8 mouse cellular contexts compared by ENCODE assay signal in genomic region chr11:61619356-61619755, GRCm38 (mm10). TPM values are rescaled to one million over a fixed set of nuclear protein-coding genes. Genes with fewer than 3 reads are reported as not detected.
A peak's percentile ranks its signal among the peaks of the same experiment; 100 is the strongest.
DNase-seq lines count a peak whose midpoint lies in the region; ATAC-seq and TF ChIP-seq lines count a peak whose summit lies in the region.

No protein-coding gene starts in this region.

- H3K36me3 ChIP-seq in lung, embryonic 16.5 days (ENCODE audit: control insufficient read depth, insufficient read depth, low read length), result no peaks in the 10 kb centered on the region
- H3K36me3 ChIP-seq in forebrain, embryonic 14.5 days (ENCODE audit: control insufficient read depth, insufficient read depth, low read length), result no peaks in the 10 kb centered on the region
- no peaks in the 10 kb centered on the region for H3K36me3 ChIP-seq in limb, embryonic 12.5 days
- no peaks in the 10 kb centered on the region for H3K36me3 ChIP-seq in small intestine, adult 2 months (ENCODE audit: control insufficient read depth, insufficient read depth, low read length)

- H3K27ac ChIP-seq in lung, embryonic 16.5 days (ENCODE audit: low read length), result peak overlapping the region; percentile 35; the same call in 1 of the 2 replicates
- H3K27ac ChIP-seq in forebrain, embryonic 14.5 days (ENCODE audit: low read depth, low read length), result no peak overlapping the region
- no peak overlapping the region for H3K27ac ChIP-seq in limb, embryonic 12.5 days
- H3K27ac ChIP-seq in small intestine, adult 2 months (ENCODE audit: insufficient read depth, low read depth, low read length), result peak overlapping the region; percentile 65

- H3K27me3 ChIP-seq in lung, embryonic 16.5 days (ENCODE audit: control insufficient read depth, insufficient read depth, low read depth, low read length), result no peaks in the 10 kb centered on the region
- H3K27me3 ChIP-seq in forebrain, embryonic 14.5 days (replicated peaks; ENCODE audit: control insufficient read depth, insufficient read depth, low read length), result no peaks in the 10 kb centered on the region
- no peaks in the 10 kb centered on the region; the same call in 1 of the 2 replicates for H3K27me3 ChIP-seq in limb, embryonic 12.5 days
- H3K27me3 ChIP-seq in small intestine, adult 2 months (ENCODE audit: control insufficient read depth, insufficient read depth, low read length), result no peaks in the 10 kb centered on the region

- TF ChIP-seq CTCF in small intestine, adult 2 months (IDR thresholded peaks at IDR 0.05; ENCODE audit: extremely low read depth, insufficient read length, insufficient replicate concordance, low read depth, low read length), result no peak

- no peak for ATAC-seq in lung, embryonic 16.5 days (ENCODE audit: low read depth)
- ATAC-seq in forebrain, embryonic 14.5 days, result no peak
- no peak for ATAC-seq in limb, embryonic 12.5 days (ENCODE audit: insufficient number of reproducible peaks, insufficient read depth, low FRiP score, low TSS enrichment, low read depth)

- no peak for TF ChIP-seq POLR2A in small intestine, adult 2 months (IDR thresholded peaks at IDR 0.05; ENCODE audit: low read depth, low read length)

- 8% methylated on average over 6 of the region's 6 CpGs for WGBS in lung, embryonic 16.5 days
- WGBS in forebrain, embryonic 14.5 days, result 16% methylated on average over 6 of the region's 6 CpGs
- WGBS in limb, embryonic 12.5 days, result 18% methylated on average over 6 of the region's 6 CpGs
- 14% methylated on average over 6 of the region's 6 CpGs for WGBS in small intestine, adult 2 months

- no peak for DNase-seq in lung, adult 18-20 months
- DNase-seq in forebrain, embryonic 14.5 days (ENCODE audit: low spot score), result no peak
- DNase-seq in urinary bladder, postnatal 14 days (ENCODE audit: low spot score), result no peak
- DNase-seq in T-cell, adult 2 months (ENCODE audit: low spot score), result no peak
- DNase-seq in testis, postnatal 14 days (ENCODE audit: low spot score), result no peak

- peak overlapping the region; percentile 70 for H3K9ac ChIP-seq in lung, embryonic 16.5 days (ENCODE audit: low read length)
- peak overlapping the region; percentile 47; the same call in 1 of the 2 replicates for H3K9ac ChIP-seq in forebrain, embryonic 14.5 days (ENCODE audit: low read length)
- H3K9ac ChIP-seq in limb, embryonic 12.5 days (replicated peaks), result peak overlapping the region; percentile 51; the same call in 1 of the 2 replicates

- peak overlapping the region; percentile 53 for H3K4me3 ChIP-seq in lung, embryonic 16.5 days (ENCODE audit: low read length)
- peak overlapping the region; percentile 35 for H3K4me3 ChIP-seq in forebrain, embryonic 14.5 days (ENCODE audit: low read depth, low read length)
- peak overlapping the region; percentile 42 for H3K4me3 ChIP-seq in limb, embryonic 12.5 days (replicated peaks)
- H3K4me3 ChIP-seq in small intestine, adult 2 months (ENCODE audit: low read depth, low read length), result no peak overlapping the region; the same call in 1 of the 2 replicates

- no peaks in the 10 kb centered on the region for H3K9me3 ChIP-seq in lung, embryonic 16.5 days (ENCODE audit: control insufficient read depth, low read length)
- H3K9me3 ChIP-seq in forebrain, embryonic 14.5 days (replicated peaks; ENCODE audit: control insufficient read depth, low read length), result no peaks in the 10 kb centered on the region
- H3K9me3 ChIP-seq in limb, embryonic 12.5 days, result no peaks in the 10 kb centered on the region

- peaks cover 29% of the 10 kb centered on the region for H3K4me1 ChIP-seq in lung, embryonic 16.5 days (replicated peaks; ENCODE audit: control insufficient read depth, insufficient read depth, low read length)
- H3K4me1 ChIP-seq in forebrain, embryonic 14.5 days (ENCODE audit: control insufficient read depth, insufficient read depth, low read length), result 0 out of 2 replicates have a peak, but pooled peaks cover 4% of the 10 kb centered on the region
- peaks cover 23% of the 10 kb centered on the region for H3K4me1 ChIP-seq in limb, embryonic 12.5 days (replicated peaks)
- peaks cover 6% of the 10 kb centered on the region; the same call in 1 of the 2 replicates for H3K4me1 ChIP-seq in small intestine, adult 2 months (ENCODE audit: control insufficient read depth, insufficient read depth, insufficient read length, low read length)

- H3K4me2 ChIP-seq in lung, embryonic 16.5 days (ENCODE audit: low read depth, low read length), result peak overlapping the region; percentile 85
- H3K4me2 ChIP-seq in forebrain, embryonic 14.5 days (ENCODE audit: low read length), result peak overlapping the region; percentile 67
- H3K4me2 ChIP-seq in limb, embryonic 12.5 days, result peak overlapping the region; percentile 73

RNA-seq across cellular contexts. Expression of gene Grap, which starts 33.7 kb away (rescaled TPM):
- polyA plus RNA-seq in lung, embryonic 16.5 days (2015; fragmentation: Nextera tagmentation; extraction: Ambion mirVana), result 43.1 and 49.9 TPM in 2 replicates
- polyA plus RNA-seq in forebrain, embryonic 14.5 days (2014; fragmentation: Nextera tagmentation; extraction: Ambion mirVana), result 5.6 and 7.7 TPM in 2 replicates
- polyA plus RNA-seq in limb, embryonic 12.5 days (2016; fragmentation: Nextera tagmentation; extraction: Ambion mirVana), result 5.4 and 6.1 TPM in 2 replicates
- polyA plus RNA-seq in small intestine, adult 2 months (2012; rRNA removed), result 3.4 and 7.7 TPM in 2 replicates

RNA-seq across cellular contexts. Expression of gene Epn2, which starts 39.9 kb away (rescaled TPM):
- polyA plus RNA-seq in lung, embryonic 16.5 days (2015; fragmentation: Nextera tagmentation; extraction: Ambion mirVana), result 24.4 and 28.7 TPM in 2 replicates
- 54.3 and 72.2 TPM in 2 replicates for polyA plus RNA-seq in forebrain, embryonic 14.5 days (2014; fragmentation: Nextera tagmentation; extraction: Ambion mirVana)
- polyA plus RNA-seq in limb, embryonic 12.5 days (2016; fragmentation: Nextera tagmentation; extraction: Ambion mirVana), result 26.7 and 28.5 TPM in 2 replicates
- polyA plus RNA-seq in small intestine, adult 2 months (2012; rRNA removed), result 4.2 and 7.9 TPM in 2 replicates

Comparison
In these comparisons a context has a peak if more than half of its experiments do, and no peak if none do; other contexts are left out.
1. H3K27ac ChIP-seq: peak in lung, embryonic 16.5 days (single experiment) and small intestine, adult 2 months (single experiment); none in forebrain, embryonic 14.5 days (single experiment) and limb, embryonic 12.5 days (single experiment).
2. Peak in every context shown above with its lines, with median percentiles within 50 percentile points of each other: H3K4me2 ChIP-seq and H3K9ac ChIP-seq.